Mouse (Mus musculus) c-Kit-negative CD71-positive TER-119-positive erythroid progenitor cells, embryonic 14.5 days (primary cell): ENCODE data around the gene Gsta2.
"Not testable (repeated sequence)": the region's sequence is repeated elsewhere in the genome, so short reads cannot be mapped to it uniquely, and the experiment has no call there.

Experiments
- DNase-seq: peaks from one replicate; pipeline ENCODE4 v3.0.0-alpha.2; 2013; ENCODE audit warnings: low read depth, low spot score

Gene Gsta2

DNA sequence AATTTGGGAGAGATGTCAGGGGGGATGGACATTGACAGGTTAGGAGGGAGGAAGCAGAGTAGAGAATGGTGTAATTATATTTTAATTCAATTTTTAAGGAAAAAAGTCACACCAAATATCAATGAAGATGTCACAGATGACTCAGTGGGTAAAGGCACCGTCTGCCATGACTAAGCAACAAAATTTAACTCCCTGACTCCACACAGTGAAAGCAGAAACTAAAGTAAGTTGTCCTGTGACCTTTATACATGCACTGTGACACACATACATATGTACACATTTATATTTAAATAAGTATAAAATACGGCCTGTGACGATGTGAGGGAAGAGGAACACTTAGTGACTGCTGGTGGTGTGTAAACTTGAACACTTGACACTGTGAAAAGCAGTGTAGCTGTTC is 47.5 kb downstream of the Gsta2 start:
- not testable (repeated sequence) for DNase-seq

DNA sequence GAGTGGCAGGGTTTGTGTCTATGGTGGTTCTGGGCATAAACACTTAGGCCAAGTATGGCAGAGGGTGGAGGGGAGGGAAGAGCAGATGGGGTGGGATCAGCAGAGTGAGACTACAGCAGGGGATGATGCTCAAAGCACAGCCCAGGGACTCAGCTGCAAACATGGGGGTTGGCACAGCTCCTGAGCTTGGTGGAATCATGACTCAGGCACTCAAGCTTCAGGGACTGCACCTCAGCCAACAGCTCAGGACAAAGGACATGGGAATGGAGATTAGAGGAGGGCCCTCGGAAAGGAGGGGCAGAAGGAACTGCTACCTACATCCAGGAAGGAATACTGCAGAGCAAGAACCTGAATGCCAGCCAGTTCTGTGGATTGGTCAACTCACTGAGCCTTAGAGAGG is 56.4 kb downstream of the Gsta2 start:
- DNase-seq = not testable (repeated sequence)

DNA sequence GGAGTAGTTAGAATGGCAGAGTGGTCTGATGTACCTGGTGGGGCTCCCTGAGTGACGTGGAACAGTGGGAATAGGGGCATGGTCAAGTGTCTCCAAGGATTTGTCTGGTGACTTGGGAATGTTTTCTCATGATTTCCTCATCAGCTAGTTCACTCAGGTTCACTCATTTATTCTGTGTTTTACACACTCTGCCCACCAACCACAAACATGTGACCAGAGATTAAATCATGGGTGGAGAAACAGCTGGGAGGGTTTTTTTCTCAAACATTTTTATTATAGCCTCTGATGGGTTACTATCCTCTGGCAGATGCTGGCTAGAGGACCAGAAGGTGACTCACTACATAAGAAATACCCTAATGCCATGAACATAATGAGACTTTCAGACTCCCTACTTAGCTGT is 57.4 kb downstream of the Gsta2 start:
- no peak for DNase-seq

DNA sequence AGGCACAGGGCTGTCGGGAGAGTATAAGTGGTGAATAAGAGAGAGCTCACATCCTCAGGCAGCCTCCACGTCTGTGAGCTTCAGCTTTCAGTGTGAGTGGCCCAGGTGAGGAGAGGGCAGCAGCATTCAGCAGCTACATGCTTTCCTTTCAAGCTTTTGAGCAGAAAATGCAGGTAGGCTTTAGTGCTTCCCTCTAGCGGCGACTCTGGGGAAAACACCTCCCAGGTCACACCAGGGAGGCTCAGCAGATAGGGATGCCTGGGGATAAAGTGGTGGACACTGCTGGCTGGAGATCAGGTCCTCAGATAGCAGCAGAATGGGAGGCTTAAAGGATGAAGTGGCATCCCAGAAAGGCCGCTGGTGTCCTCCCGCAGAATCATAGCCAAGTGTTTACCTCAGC is 59.5 kb downstream of the Gsta2 start:
- peak; percentile 9 for DNase-seq

DNA sequence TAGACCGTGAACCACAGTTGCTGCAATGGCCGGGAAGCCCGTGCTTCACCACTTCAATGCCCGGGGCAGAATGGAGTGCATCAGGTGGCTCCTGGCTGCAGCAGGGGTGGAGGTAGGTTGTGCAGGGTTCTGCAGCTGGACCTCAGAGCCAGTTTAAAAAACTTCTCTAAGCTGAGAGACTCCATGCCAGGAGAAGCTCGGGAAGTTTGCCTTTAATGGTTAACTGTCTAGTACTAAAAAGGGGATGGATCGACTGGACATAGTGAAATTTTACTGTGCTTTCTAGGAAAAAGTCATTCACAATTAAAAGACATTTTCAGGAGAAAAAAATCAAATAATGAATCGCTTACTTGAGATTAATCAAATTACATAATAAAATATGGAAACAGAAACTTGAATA is 60.8 kb downstream of the Gsta2 start:
- not testable (repeated sequence) for DNase-seq

DNA sequence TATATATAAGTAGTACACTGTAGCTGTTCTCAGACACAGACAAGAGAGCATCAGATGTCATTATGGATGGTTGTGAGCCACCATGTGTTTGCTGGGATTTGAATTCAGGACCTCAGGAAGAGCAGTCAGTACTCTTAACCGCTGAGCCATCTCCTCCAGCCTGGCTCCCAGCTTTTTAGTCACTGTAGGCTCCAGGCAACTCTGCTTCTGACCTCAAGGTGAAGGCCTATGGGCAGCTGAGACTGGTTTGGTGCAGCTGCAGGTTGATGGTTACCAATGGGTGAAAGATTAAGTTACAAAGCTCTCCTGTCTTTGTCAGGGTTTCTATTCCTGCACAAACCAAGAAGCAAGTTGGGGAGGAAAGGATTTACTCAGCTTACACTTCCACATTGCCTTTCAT is 61.9 kb downstream of the Gsta2 start:
- not testable (repeated sequence) for DNase-seq

DNA sequence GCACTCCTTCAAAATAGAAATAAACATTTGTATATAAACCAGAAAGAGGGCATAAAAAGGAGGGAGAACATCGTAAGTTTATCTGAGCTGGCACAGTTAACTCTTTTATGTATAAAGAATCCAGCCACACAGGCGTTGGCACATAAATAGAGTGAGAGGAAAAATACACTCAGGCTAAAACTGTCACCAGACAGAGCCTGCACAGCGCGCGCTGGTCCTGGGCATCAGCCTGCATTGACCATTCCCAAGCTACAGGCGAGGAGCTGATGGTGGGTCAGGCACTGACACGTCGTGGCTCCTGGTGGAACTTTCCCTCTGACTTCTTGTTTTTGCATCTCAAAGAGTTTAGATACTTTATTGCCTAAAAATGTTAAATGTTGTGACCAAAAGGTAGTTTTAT is 63.1 kb downstream of the Gsta2 start:
- not testable (repeated sequence) for DNase-seq

DNA sequence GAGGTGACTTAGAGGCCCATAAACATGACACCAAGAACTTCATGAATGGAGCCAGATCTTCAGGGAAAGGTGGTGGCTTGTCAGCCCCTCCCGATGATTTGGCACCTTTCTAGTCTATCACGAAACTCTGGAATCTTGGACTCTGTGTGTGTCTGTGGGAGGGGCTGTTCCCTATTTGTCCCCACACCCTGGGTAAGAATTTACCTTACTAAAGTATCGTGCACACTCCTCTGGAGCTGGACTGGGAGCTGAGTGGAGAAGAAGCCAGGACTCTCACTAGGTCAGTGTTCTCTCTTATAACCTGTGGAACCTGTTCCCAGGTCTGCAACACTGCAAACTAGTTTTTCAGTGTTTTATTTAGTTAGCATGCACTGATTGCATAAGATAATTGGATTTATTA is 65.9 kb downstream of the Gsta2 start, which contains the start of gene Gm10639:
Gene Gm10639 (plus strand): TSS at position 201 of the 400 bp plus-strand sequence.
- not testable (repeated sequence) for DNase-seq

DNA sequence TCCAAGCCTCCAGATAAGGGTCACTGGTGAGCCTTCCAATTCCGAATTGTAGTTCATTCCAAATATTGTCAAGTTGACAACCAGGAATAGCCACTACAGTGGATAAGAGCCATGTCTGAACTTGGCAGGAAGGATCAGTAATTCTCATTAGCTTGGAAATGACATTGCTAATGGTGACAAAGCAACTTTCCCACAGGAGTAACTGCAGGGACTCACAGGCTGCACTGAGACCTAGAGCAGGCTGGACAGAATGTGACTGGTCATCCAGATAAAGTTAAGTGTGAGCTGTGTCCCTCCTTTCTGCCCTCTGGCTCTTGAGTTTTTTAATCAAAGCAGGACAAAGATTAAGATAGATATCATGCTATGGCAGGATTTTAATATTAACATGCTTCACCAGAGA is 66.5 kb downstream of the Gsta2 start:
- DNase-seq = not testable (repeated sequence)

DNA sequence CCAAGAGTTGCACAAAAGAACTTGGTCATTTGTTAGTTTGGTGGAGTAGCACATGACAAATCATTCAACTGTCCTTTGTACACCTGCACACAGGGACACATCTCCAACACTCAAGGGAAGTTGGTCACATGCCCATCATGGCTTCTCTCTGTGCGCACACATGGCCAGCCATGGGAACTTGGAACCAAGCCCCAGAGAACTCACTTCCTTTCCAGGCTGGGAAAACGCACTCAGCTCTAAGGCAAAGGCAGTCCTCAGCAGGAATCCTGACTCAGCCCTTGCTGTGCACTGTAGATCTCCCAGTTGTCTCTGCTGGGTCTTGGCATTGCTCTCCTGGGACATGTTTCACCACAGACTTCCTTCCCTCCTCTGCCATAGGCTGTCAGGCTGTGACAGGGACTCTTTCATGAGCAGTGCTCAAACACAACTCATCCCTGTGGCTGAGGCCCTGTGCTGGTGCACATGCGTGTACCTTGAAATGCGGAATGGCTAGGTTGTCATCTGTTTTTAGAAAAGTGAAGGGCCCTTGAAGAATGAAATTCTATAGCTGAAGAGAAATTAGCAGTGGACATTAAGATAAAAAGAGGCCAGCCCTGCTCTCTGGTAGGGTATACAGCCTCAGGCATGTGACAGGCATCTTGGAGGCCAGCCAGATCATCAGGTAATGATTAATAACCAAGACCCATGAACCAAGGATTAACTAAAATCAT is 73.4 kb downstream of the Gsta2 start:
- DNase-seq = not testable (repeated sequence)
